Mouse (Mus musculus): ENCODE results near the gene Tifa.
A peak's percentile ranks its signal among the peaks of the same experiment; 100 is the strongest.

The Tifa gene

GRCm38 (mm10) chr3:127827123-127827522 is 37.5 kb downstream of the Tifa start:
- peak; percentile 20 to 51 for DNase-seq

GRCm38 (mm10) chr3:127830183-127830582 is 40.6 kb downstream of the Tifa start:
- DNase-seq = no peak

- DNase-seq = no peak
Observed at GRCm38 (mm10) chr3:127831079-127831478, 41.5 kb downstream of the Tifa start.

- no peak for DNase-seq
Observed at GRCm38 (mm10) chr3:127834040-127834439, 44.4 kb downstream of the Tifa start.

GRCm38 (mm10) chr3:127835594-127835993 is 46.0 kb downstream of the Tifa start:
- DNase-seq = no peak

- DNase-seq = no peak
Observed at GRCm38 (mm10) chr3:127836798-127837153, 47.2 kb downstream of the Tifa start.

- peak; percentile 97 to 98 for DNase-seq
Observed at GRCm38 (mm10) chr3:127837154-127837865, 47.7 kb downstream of the Tifa start, which contains the start of gene Ap1ar. Gene Ap1ar, minus strand, starts transcription at chr3:127837523.

- no peak for DNase-seq
Observed at GRCm38 (mm10) chr3:127837972-127838644, 48.5 kb downstream of the Tifa start.

GRCm38 (mm10) chr3:127841926-127842325 is 52.3 kb downstream of the Tifa start:
- DNase-seq = no peak

GRCm38 (mm10) chr3:127843324-127843940 is 53.8 kb downstream of the Tifa start:
- peak; percentile 33 to 52 for DNase-seq

- no peak for DNase-seq
Observed at GRCm38 (mm10) chr3:127843941-127844327, 54.3 kb downstream of the Tifa start.

- DNase-seq = peak in 1 of 2 experiments; percentile 33
Observed at GRCm38 (mm10) chr3:127848088-127848808, 58.6 kb downstream of the Tifa start.

GRCm38 (mm10) chr3:127849922-127850321 is 60.3 kb downstream of the Tifa start:
- DNase-seq = no peak

GRCm38 (mm10) chr3:127850776-127851646 is 61.4 kb downstream of the Tifa start:
- no peak for DNase-seq

- DNase-seq = no peak
Observed at GRCm38 (mm10) chr3:127852722-127853121, 63.1 kb downstream of the Tifa start.

- DNase-seq = peak; percentile 64 to 82
Observed at GRCm38 (mm10) chr3:127853431-127854206, 64.0 kb downstream of the Tifa start.

GRCm38 (mm10) chr3:127861340-127861739 is 71.7 kb downstream of the Tifa start:
- no peak for DNase-seq

- DNase-seq = no peak
Observed at GRCm38 (mm10) chr3:127862479-127862878, 72.9 kb downstream of the Tifa start.

GRCm38 (mm10) chr3:127863571-127863970 is 74.0 kb downstream of the Tifa start:
- no peak for DNase-seq

GRCm38 (mm10) chr3:127864242-127864641 is 74.6 kb downstream of the Tifa start:
- no peak for DNase-seq

GRCm38 (mm10) chr3:127868046-127868758 is 78.6 kb downstream of the Tifa start:
- no peak for DNase-seq

Measured in lung, postnatal 4 days (tissue).